Mouse (Mus musculus): ENCODE measurements at regions not wholly inside any gene's neighbourhood (a gene's known extent, or its start where the extent isn't known, plus 50 kb on each side); places are given as distances from the start of the nearest gene placed in this dataset.

GRCm38 (mm10) chr3:121009223-121009622 lies 162.3 kb downstream of the Rwdd3 start:
- Histone ChIP-seq H3K27ac (no peak overlapping the region), H3K4me3 (no peak overlapping the region), H3K4me1 (replicated peaks) (peaks cover 4% of the 10 kb centered on the region; the same call in 1 of the 2 replicates), H3K36me3 (no peaks in the 10 kb centered on the region), H3K4me2 (no peak overlapping the region), H3K9ac (no peak overlapping the region), H3K27me3 (no peaks in the 10 kb centered on the region), H3K9me3 (no peaks in the 10 kb centered on the region)
- no peak for ATAC-seq (ENCODE audit: low FRiP score)
- WGBS, result 57% methylated on average over 6 of the region's 6 CpGs

GRCm38 (mm10) chr3:120983556-120984270 lies 187.8 kb downstream of the Rwdd3 start:
- Histone ChIP-seq H3K9me3 (no peaks in the 10 kb centered on the region), H3K27ac (peak overlapping the region; percentile 52; the same call in 1 of the 2 replicates), H3K4me1 (replicated peaks) (peaks cover 16% of the 10 kb centered on the region), H3K9ac (no peak overlapping the region), H3K27me3 (no peaks in the 10 kb centered on the region), H3K4me3 (no peak overlapping the region), H3K36me3 (no peaks in the 10 kb centered on the region), H3K4me2 (peak overlapping the region; percentile 21; the same call in 1 of the 2 replicates)
- ATAC-seq (ENCODE audit: low FRiP score), result peak; percentile 74
- WGBS, result 36% methylated on average over 17 of the region's 17 CpGs

GRCm38 (mm10) chr3:120982795-120983555 lies 188.5 kb downstream of the Rwdd3 start:
- H3K27ac ChIP-seq, result peak overlapping the region; percentile 44; the same call in 1 of the 2 replicates
- H3K9ac ChIP-seq, result no peak overlapping the region

GRCm38 (mm10) chr3:120982218-120982617 lies 189.3 kb downstream of the Rwdd3 start:
- Histone ChIP-seq H3K4me2 (no peak overlapping the region), H3K27me3 (no peaks in the 10 kb centered on the region), H3K4me1 (replicated peaks) (peaks cover 16% of the 10 kb centered on the region), H3K36me3 (no peaks in the 10 kb centered on the region), H3K4me3 (no peak overlapping the region), H3K9ac (no peak overlapping the region), H3K27ac (peak overlapping the region; percentile 55; the same call in 1 of the 2 replicates), H3K9me3 (no peaks in the 10 kb centered on the region)
- 38% methylated on average over 4 of the region's 4 CpGs for WGBS
- no peak for ATAC-seq (ENCODE audit: low FRiP score)

More at GRCm38 (mm10) chr3:120982795-120983555, 188.5 kb downstream of the Rwdd3 start:
- Histone ChIP-seq H3K4me2 (peak overlapping the region; percentile 21; the same call in 1 of the 2 replicates), H3K9me3 (no peaks in the 10 kb centered on the region), H3K27me3 (no peaks in the 10 kb centered on the region), H3K4me3 (no peak overlapping the region), H3K36me3 (no peaks in the 10 kb centered on the region), H3K4me1 (replicated peaks) (peaks cover 16% of the 10 kb centered on the region)
- peak; percentile 69 for ATAC-seq (ENCODE audit: low FRiP score)
- 28% methylated on average over 10 of the region's 10 CpGs for WGBS

GRCm38 (mm10) chr3:120970746-120971466 lies 200.6 kb downstream of the Rwdd3 start:
- H3K4me2 ChIP-seq, result no peak overlapping the region
- no peaks in the 10 kb centered on the region for H3K9me3 ChIP-seq
- no peak overlapping the region for H3K27ac ChIP-seq
- no peak overlapping the region for H3K4me3 ChIP-seq
- WGBS, result 73% methylated on average over 14 of the region's 14 CpGs
- H3K27me3 ChIP-seq, result no peaks in the 10 kb centered on the region
- ATAC-seq (ENCODE audit: low FRiP score), result no peak
- peaks cover 7% of the 10 kb centered on the region; the same call in 1 of the 2 replicates for H3K4me1 ChIP-seq (replicated peaks)
- H3K9ac ChIP-seq, result no peak overlapping the region
- H3K36me3 ChIP-seq, result no peaks in the 10 kb centered on the region

GRCm38 (mm10) chr3:120946906-120947305 lies 224.6 kb downstream of the Rwdd3 start:
- Histone ChIP-seq H3K4me2 (no peak overlapping the region), H3K27me3 (no peaks in the 10 kb centered on the region), H3K4me1 (replicated peaks) (no peaks in the 10 kb centered on the region), H3K36me3 (no peaks in the 10 kb centered on the region), H3K9ac (no peak overlapping the region), H3K4me3 (no peak overlapping the region), H3K9me3 (no peaks in the 10 kb centered on the region), H3K27ac (no peak overlapping the region)
- no peak for ATAC-seq (ENCODE audit: low FRiP score)
- WGBS, result 89% methylated on average over 8 of the region's 8 CpGs

GRCm38 (mm10) chr3:120934401-120934800 lies 237.1 kb downstream of the Rwdd3 start:
- H3K4me2 ChIP-seq, result no peak overlapping the region
- no peak overlapping the region for H3K4me3 ChIP-seq
- H3K36me3 ChIP-seq, result no peaks in the 10 kb centered on the region
- H3K27ac ChIP-seq, result no peak overlapping the region
- H3K9me3 ChIP-seq, result no peaks in the 10 kb centered on the region
- no peak for ATAC-seq (ENCODE audit: low FRiP score)
- H3K27me3 ChIP-seq, result no peaks in the 10 kb centered on the region
- H3K4me1 ChIP-seq (replicated peaks), result no peaks in the 10 kb centered on the region
- 92% methylated on average over 4 of the region's 4 CpGs for WGBS
- no peak overlapping the region for H3K9ac ChIP-seq

- Histone ChIP-seq H3K9me3 (no peaks in the 10 kb centered on the region), H3K4me1 (replicated peaks) (no peaks in the 10 kb centered on the region), H3K4me3 (no peak overlapping the region), H3K27me3 (no peaks in the 10 kb centered on the region), H3K4me2 (no peak overlapping the region), H3K36me3 (no peaks in the 10 kb centered on the region), H3K9ac (no peak overlapping the region), H3K27ac (no peak overlapping the region)
- WGBS, result 77% methylated on average over 2 of the region's 2 CpGs
- no peak for ATAC-seq (ENCODE audit: low FRiP score)
These were observed 251.1 kb downstream of the Rwdd3 start for GRCm38 (mm10) chr3:120920351-120920750.

GRCm38 (mm10) chr3:120898931-120899330 lies 272.6 kb downstream of the Rwdd3 start:
- H3K9me3 ChIP-seq, result no peaks in the 10 kb centered on the region
- no peak for ATAC-seq (ENCODE audit: low FRiP score)
- no peak overlapping the region for H3K9ac ChIP-seq
- no peak overlapping the region for H3K4me3 ChIP-seq
- no peaks in the 10 kb centered on the region for H3K4me1 ChIP-seq (replicated peaks)
- 80% methylated on average over 5 of the region's 5 CpGs for WGBS
- H3K27ac ChIP-seq, result no peak overlapping the region
- H3K4me2 ChIP-seq, result no peak overlapping the region
- H3K27me3 ChIP-seq, result no peaks in the 10 kb centered on the region
- no peaks in the 10 kb centered on the region for H3K36me3 ChIP-seq

GRCm38 (mm10) chr3:120898258-120898657 lies 273.2 kb downstream of the Rwdd3 start:
- no peak for ATAC-seq (ENCODE audit: low FRiP score)
- Histone ChIP-seq H3K27ac (no peak overlapping the region), H3K9me3 (no peaks in the 10 kb centered on the region), H3K27me3 (no peaks in the 10 kb centered on the region), H3K4me2 (no peak overlapping the region), H3K4me3 (no peak overlapping the region), H3K36me3 (no peaks in the 10 kb centered on the region), H3K9ac (no peak overlapping the region), H3K4me1 (replicated peaks) (no peaks in the 10 kb centered on the region)
- WGBS, result 75% methylated on average over 9 of the region's 9 CpGs

- Histone ChIP-seq H3K4me1 (replicated peaks) (no peaks in the 10 kb centered on the region), H3K9me3 (no peaks in the 10 kb centered on the region), H3K4me3 (no peak overlapping the region), H3K36me3 (no peaks in the 10 kb centered on the region), H3K4me2 (no peak overlapping the region), H3K9ac (no peak overlapping the region), H3K27ac (no peak overlapping the region), H3K27me3 (no peaks in the 10 kb centered on the region)
- WGBS, result 97% methylated on average over 9 of the region's 9 CpGs
- ATAC-seq (ENCODE audit: low FRiP score), result no peak
These were observed 273.7 kb downstream of the Rwdd3 start for GRCm38 (mm10) chr3:120897758-120898157.

- WGBS, result 85% methylated on average over 12 of the region's 12 CpGs
- Histone ChIP-seq H3K4me3 (no peak overlapping the region), H3K4me1 (replicated peaks) (no peaks in the 10 kb centered on the region), H3K4me2 (no peak overlapping the region), H3K27me3 (no peaks in the 10 kb centered on the region), H3K27ac (no peak overlapping the region), H3K9ac (no peak overlapping the region), H3K9me3 (no peaks in the 10 kb centered on the region), H3K36me3 (no peaks in the 10 kb centered on the region)
- ATAC-seq (ENCODE audit: low FRiP score), result no peak
These were observed 274.3 kb downstream of the Rwdd3 start for GRCm38 (mm10) chr3:120897221-120897620.

Measured in hindbrain, embryonic 13.5 days (tissue).